Mouse (Mus musculus) kidney, adult 2 months (tissue): Measurements from ENCODE around the gene Pde1a.

ENCODE experiments used
- CTCF ChIP-seq: fragments of 200-500 bp; conservative IDR thresholded peaks from 2 replicates; pipeline ENCODE4 v1.5.1; 2011; ENCODE audit warnings: low read depth, mild to moderate bottlenecking, control low read depth, low read length, moderate library complexity, mixed read lengths; ENCODE audit not compliant: insufficient read depth, insufficient read length
- POLR2A ChIP-seq: fragments of 200-500 bp; IDR thresholded peaks from one replicate; pipeline ENCODE4 v1.6.1; 2011; ENCODE audit warnings: low read depth, low read length, control low read depth

GRCm38 (mm10) chr2:79921375-79921774 lies 207.9 kb downstream of the Pde1a start:
- TF ChIP-seq CTCF (no peak), POLR2A (no peak)
